Mouse (Mus musculus): Measurements from ENCODE around the gene 2310039H08Rik. TPM values are rescaled to one million over a fixed set of nuclear protein-coding genes. Genes with fewer than 3 reads are reported as not detected.
"Not testable (repeated sequence)": the region's sequence is repeated elsewhere in the genome, so short reads cannot be mapped to it uniquely, and the experiment has no call there.

Gene 2310039H08Rik
- polyA plus RNA-seq, 1 experiment from 2014 or later, result 54.7 TPM

- H3K27ac ChIP-seq; H3K4me1 ChIP-seq; H3K4me3 ChIP-seq; DNase-seq (ENCODE audit: extremely low spot score, low spot score); H3K36me3 ChIP-seq (replicated peaks); H3K9me3 ChIP-seq; H3K27me3 ChIP-seq (ENCODE audit: poor library complexity, severe bottlenecking): not testable (repeated sequence)
- 64% methylated on average over 2 of the region's 2 CpGs for WGBS
Observed at GRCm38 (mm10) chr17:46787974-46788373, 15.5 kb downstream of the 2310039H08Rik start.

- H3K36me3 ChIP-seq (replicated peaks), result no peaks in the 10 kb centered on the region
- H3K4me3 ChIP-seq, result no peak overlapping the region
- DNase-seq (ENCODE audit: extremely low spot score, low spot score), result no peak
- no peak overlapping the region for H3K27ac ChIP-seq
- H3K27me3 ChIP-seq (ENCODE audit: poor library complexity, severe bottlenecking), result no peaks in the 10 kb centered on the region
- no peaks in the 10 kb centered on the region for H3K9me3 ChIP-seq
- peaks cover 18% of the 10 kb centered on the region for H3K4me1 ChIP-seq
- WGBS, result 92% methylated on average over 2 of the region's 2 CpGs
Observed at GRCm38 (mm10) chr17:46792963-46793362, 20.5 kb downstream of the 2310039H08Rik start.

- Histone ChIP-seq H3K9me3 (no peaks in the 10 kb centered on the region), H3K27me3 (ENCODE audit: poor library complexity, severe bottlenecking) (no peaks in the 10 kb centered on the region), H3K4me3 (no peak overlapping the region), H3K36me3 (replicated peaks) (peaks cover 31% of the 10 kb centered on the region), H3K27ac (no peak overlapping the region), H3K4me1 (peaks cover 18% of the 10 kb centered on the region)
- WGBS, result 81% methylated on average over 4 of the region's 4 CpGs
- no peak for DNase-seq (ENCODE audit: extremely low spot score, low spot score)
Observed at GRCm38 (mm10) chr17:46796743-46797142, 24.3 kb downstream of the 2310039H08Rik start.

- no peak overlapping the region for H3K4me3 ChIP-seq
- peaks cover 18% of the 10 kb centered on the region for H3K4me1 ChIP-seq
- H3K27me3 ChIP-seq (ENCODE audit: poor library complexity, severe bottlenecking), result no peaks in the 10 kb centered on the region
- WGBS, result 23% methylated on average over 8 of the region's 8 CpGs
- no peak for DNase-seq (ENCODE audit: extremely low spot score, low spot score)
- peaks cover 37% of the 10 kb centered on the region for H3K36me3 ChIP-seq (replicated peaks)
- no peaks in the 10 kb centered on the region for H3K9me3 ChIP-seq
- no peak overlapping the region for H3K27ac ChIP-seq
Observed at GRCm38 (mm10) chr17:46797386-46797785, 25.0 kb downstream of the 2310039H08Rik start.

- Histone ChIP-seq H3K36me3 (replicated peaks) (peaks cover 43% of the 10 kb centered on the region), H3K9me3 (no peaks in the 10 kb centered on the region), H3K27me3 (ENCODE audit: poor library complexity, severe bottlenecking) (no peaks in the 10 kb centered on the region), H3K4me3 (no peak overlapping the region), H3K27ac (no peak overlapping the region), H3K4me1 (peaks cover 18% of the 10 kb centered on the region)
- WGBS, result 83% methylated on average over 10 of the region's 10 CpGs
- no peak for DNase-seq (ENCODE audit: extremely low spot score, low spot score)
Observed at GRCm38 (mm10) chr17:46799680-46800079, 27.2 kb downstream of the 2310039H08Rik start.

- DNase-seq (ENCODE audit: extremely low spot score, low spot score), result no peak
- Histone ChIP-seq H3K36me3 (replicated peaks) (peaks cover 60% of the 10 kb centered on the region), H3K4me3 (no peak overlapping the region), H3K27me3 (ENCODE audit: poor library complexity, severe bottlenecking) (no peaks in the 10 kb centered on the region), H3K27ac (no peak overlapping the region), H3K4me1 (peaks cover 11% of the 10 kb centered on the region), H3K9me3 (no peaks in the 10 kb centered on the region)
- 91% methylated on average over 6 of the region's 6 CpGs for WGBS
Observed at GRCm38 (mm10) chr17:46801761-46802160, 29.3 kb downstream of the 2310039H08Rik start.

- DNase-seq (ENCODE audit: extremely low spot score, low spot score), result no peak
- Histone ChIP-seq H3K4me3 (no peak overlapping the region), H3K27me3 (ENCODE audit: poor library complexity, severe bottlenecking) (no peaks in the 10 kb centered on the region), H3K4me1 (no peaks in the 10 kb centered on the region), H3K27ac (no peak overlapping the region), H3K9me3 (no peaks in the 10 kb centered on the region), H3K36me3 (replicated peaks) (peaks cover 71% of the 10 kb centered on the region)
- WGBS, result 91% methylated on average over 10 of the region's 10 CpGs
Observed at GRCm38 (mm10) chr17:46808376-46808775, 35.9 kb downstream of the 2310039H08Rik start.

GRCm38 (mm10) chr17:46809131-46809830 lies 36.8 kb downstream of the 2310039H08Rik start:
- Histone ChIP-seq H3K4me3 (no peak overlapping the region), H3K36me3 (replicated peaks) (peaks cover 77% of the 10 kb centered on the region), H3K27ac (no peak overlapping the region), H3K4me1 (no peaks in the 10 kb centered on the region), H3K9me3 (no peaks in the 10 kb centered on the region), H3K27me3 (ENCODE audit: poor library complexity, severe bottlenecking) (no peaks in the 10 kb centered on the region)
- WGBS, result 89% methylated on average over 6 of the region's 6 CpGs
- DNase-seq (ENCODE audit: extremely low spot score, low spot score), result no peak

GRCm38 (mm10) chr17:46810672-46811071 lies 38.2 kb downstream of the 2310039H08Rik start:
- H3K4me1 ChIP-seq, result no peaks in the 10 kb centered on the region
- H3K27me3 ChIP-seq (ENCODE audit: poor library complexity, severe bottlenecking), result no peaks in the 10 kb centered on the region
- WGBS, result 87% methylated on average over 3 of the region's 3 CpGs
- DNase-seq (ENCODE audit: extremely low spot score, low spot score), result no peak
- H3K27ac ChIP-seq, result no peak overlapping the region
- peaks cover 73% of the 10 kb centered on the region for H3K36me3 ChIP-seq (replicated peaks)
- no peak overlapping the region for H3K4me3 ChIP-seq
- no peaks in the 10 kb centered on the region for H3K9me3 ChIP-seq

- Histone ChIP-seq H3K4me1 (peaks cover 5% of the 10 kb centered on the region; the same call in 1 of the 2 replicates), H3K27ac (no peak overlapping the region), H3K36me3 (replicated peaks) (peaks cover 63% of the 10 kb centered on the region), H3K27me3 (ENCODE audit: poor library complexity, severe bottlenecking) (no peaks in the 10 kb centered on the region), H3K4me3 (no peak overlapping the region), H3K9me3 (no peaks in the 10 kb centered on the region)
- no peak for DNase-seq (ENCODE audit: extremely low spot score, low spot score)
- WGBS, result 92% methylated on average over 1 of the region's 1 CpGs
Observed at GRCm38 (mm10) chr17:46812442-46812841, 40.0 kb downstream of the 2310039H08Rik start.

GRCm38 (mm10) chr17:46813637-46814036 lies 41.2 kb downstream of the 2310039H08Rik start:
- Histone ChIP-seq H3K9me3 (no peaks in the 10 kb centered on the region), H3K4me1 (peaks cover 5% of the 10 kb centered on the region; the same call in 1 of the 2 replicates), H3K27ac (no peak overlapping the region), H3K4me3 (no peak overlapping the region), H3K36me3 (replicated peaks) (peaks cover 61% of the 10 kb centered on the region), H3K27me3 (ENCODE audit: poor library complexity, severe bottlenecking) (no peaks in the 10 kb centered on the region)
- 86% methylated on average over 8 of the region's 8 CpGs for WGBS
- DNase-seq (ENCODE audit: extremely low spot score, low spot score), result no peak

- no peak overlapping the region for H3K4me3 ChIP-seq
- DNase-seq (ENCODE audit: extremely low spot score, low spot score), result no peak
- peaks cover 5% of the 10 kb centered on the region; the same call in 1 of the 2 replicates for H3K4me1 ChIP-seq
- 92% methylated on average over 6 of the region's 6 CpGs for WGBS
- peaks cover 60% of the 10 kb centered on the region for H3K36me3 ChIP-seq (replicated peaks)
- no peaks in the 10 kb centered on the region for H3K9me3 ChIP-seq
- H3K27ac ChIP-seq, result no peak overlapping the region
- H3K27me3 ChIP-seq (ENCODE audit: poor library complexity, severe bottlenecking), result no peaks in the 10 kb centered on the region
Observed at GRCm38 (mm10) chr17:46814497-46814896, 42.1 kb downstream of the 2310039H08Rik start.

- DNase-seq (ENCODE audit: extremely low spot score, low spot score), result no peak
- no peaks in the 10 kb centered on the region for H3K9me3 ChIP-seq
- no peak overlapping the region for H3K27ac ChIP-seq
- peaks cover 66% of the 10 kb centered on the region for H3K36me3 ChIP-seq (replicated peaks)
- peaks cover 5% of the 10 kb centered on the region; the same call in 1 of the 2 replicates for H3K4me1 ChIP-seq
- 72% methylated on average over 13 of the region's 13 CpGs for WGBS
- no peak overlapping the region for H3K4me3 ChIP-seq
- H3K27me3 ChIP-seq (ENCODE audit: poor library complexity, severe bottlenecking), result no peaks in the 10 kb centered on the region
Observed at GRCm38 (mm10) chr17:46816306-46816705, 43.9 kb downstream of the 2310039H08Rik start.
